Mouse (Mus musculus) gastrocnemius, postnatal 14 days (tissue): Measurements from ENCODE around the gene Rarg. TPM values are rescaled to one million over a fixed set of nuclear protein-coding genes. Genes with fewer than 3 reads are reported as not detected.

Experiments used
- DNase-seq: peaks from one replicate; pipeline ENCODE4 v3.0.0; 2021; ENCODE audit warnings: mixed read lengths
- intact Hi-C: fragments of 180-260 bp; cut with DNase I; formaldehyde crosslinking; loops from one replicate; pipeline ENCODE4 v1.15.1; 2025; ENCODE audit warnings: low total_unique reads
- total RNA-seq, 2 experiments: library from RNA; stranded (reverse); gene quantifications; 2 replicates each; pipeline ENCODE4 v1.2.3; 2021

The Rarg gene
- total RNA-seq, 2 experiments from 2014 or later: 12.9 to 13.2 TPM

- intact Hi-C loops: no loop called here
- DNase-seq: no peak
Measured at GRCm38 (mm10) chr15:102262582-102262981, 5.3 kb upstream of the Rarg start.

- intact Hi-C loops: no loop called here
- DNase-seq: no peak
Measured at GRCm38 (mm10) chr15:102258581-102259253, 1.4 kb upstream of the Rarg start.

GRCm38 (mm10) chr15:102258076-102258470, 756 bp upstream of the Rarg start:
- intact Hi-C loops: no loop called here
- peak; percentile 63 for DNase-seq

GRCm38 (mm10) chr15:102256431-102257201, 701 bp downstream of the Rarg start:
- intact Hi-C loops: no loop called here
- DNase-seq: no peak

DNA sequence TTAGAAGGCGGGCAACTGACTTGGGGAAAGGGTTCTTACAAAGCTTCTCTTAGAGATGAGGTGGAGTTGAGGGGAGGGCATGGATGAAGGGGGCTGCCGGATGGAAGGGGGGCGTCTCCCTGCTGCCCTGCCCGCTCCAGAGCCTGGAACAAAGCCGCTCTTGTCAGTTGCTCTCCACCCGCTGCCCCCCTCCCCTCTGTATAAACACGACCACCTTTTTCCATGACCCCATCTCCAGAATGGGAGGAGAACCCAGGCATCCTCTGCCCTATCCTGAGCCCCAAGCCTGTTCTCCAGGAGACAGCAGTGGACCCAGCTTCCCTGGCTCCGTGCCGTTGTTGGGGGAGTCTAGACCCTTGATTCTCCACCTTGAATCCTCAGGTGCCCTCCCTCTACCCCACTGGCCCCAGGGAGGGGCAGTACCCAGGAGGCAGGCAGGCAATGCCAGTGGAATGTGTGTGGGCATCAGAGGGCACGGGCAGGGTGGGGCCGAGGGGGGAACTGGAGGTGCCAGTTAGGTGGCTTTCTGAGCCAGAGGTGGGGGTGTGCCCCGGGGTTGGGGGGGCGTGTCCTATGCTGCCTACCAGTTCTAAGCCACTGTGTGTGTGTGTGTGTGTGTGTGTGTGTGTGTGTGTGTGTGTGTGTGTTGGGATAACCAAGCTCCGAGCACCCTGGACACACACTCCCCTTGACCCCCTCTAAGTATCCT, 1.6 kb downstream of the Rarg start:
- no peak for DNase-seq
- intact Hi-C loops: no loop called here

DNA sequence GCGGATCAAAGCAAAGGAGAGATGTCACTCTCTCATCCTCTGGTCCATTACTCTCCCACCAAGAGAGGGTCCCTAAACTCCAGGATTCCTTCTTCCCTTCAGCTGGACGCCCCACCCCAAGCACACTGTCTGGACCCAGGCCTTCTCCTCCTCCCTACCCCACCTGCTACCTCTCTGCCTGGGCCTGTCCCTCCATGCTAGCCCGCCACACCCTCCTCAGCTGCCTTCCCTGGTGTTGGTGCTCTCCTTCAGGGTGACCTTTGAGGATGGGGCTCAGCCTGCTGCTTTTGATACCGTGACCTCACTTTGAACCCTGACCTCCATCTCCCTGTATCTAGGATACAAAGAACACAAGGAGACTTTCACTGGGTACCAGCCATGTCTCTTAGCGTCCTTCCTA, 6.8 kb downstream of the Rarg start:
- DNase-seq: no peak
- intact Hi-C loops: no loop called here

GRCm38 (mm10) chr15:102249967-102250366, 7.3 kb downstream of the Rarg start:
- no peak for DNase-seq
- intact Hi-C loops: no loop called here

DNA sequence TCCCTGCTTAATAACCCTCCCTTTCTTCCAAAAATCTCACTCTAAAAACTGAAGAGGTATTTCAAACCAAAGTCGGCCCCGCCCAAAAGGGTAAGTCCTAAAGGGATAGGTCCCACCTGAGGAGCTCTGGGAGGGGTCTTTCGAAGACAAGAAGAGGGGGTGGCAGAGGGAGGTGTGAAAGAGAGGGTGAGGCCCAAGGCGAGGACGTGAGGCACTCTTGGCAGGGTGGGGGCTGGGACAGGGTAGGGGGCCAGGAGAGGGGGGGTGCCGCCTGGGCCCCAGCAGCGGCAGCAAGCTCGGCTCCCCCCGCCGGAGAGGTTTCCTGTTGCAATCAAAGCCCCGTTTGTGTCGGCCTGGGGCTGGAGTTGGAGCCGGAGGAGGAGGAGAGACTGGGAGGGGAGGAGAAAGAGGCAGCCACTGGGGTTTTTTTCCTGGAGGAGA, 8.0 kb downstream of the Rarg start:
- intact Hi-C loops: no loop called here
- DNase-seq: peak; percentile 54

- intact Hi-C loops: no loop called here
- DNase-seq: no peak
Measured at GRCm38 (mm10) chr15:102248812-102249191, 8.5 kb downstream of the Rarg start.

- no peak for DNase-seq
- intact Hi-C loops: no loop called here
Measured at GRCm38 (mm10) chr15:102248131-102248811, 9.0 kb downstream of the Rarg start.

GRCm38 (mm10) chr15:102247252-102248130, 9.8 kb downstream of the Rarg start:
- intact Hi-C loops: no loop called here
- DNase-seq: peak; percentile 79

DNA sequence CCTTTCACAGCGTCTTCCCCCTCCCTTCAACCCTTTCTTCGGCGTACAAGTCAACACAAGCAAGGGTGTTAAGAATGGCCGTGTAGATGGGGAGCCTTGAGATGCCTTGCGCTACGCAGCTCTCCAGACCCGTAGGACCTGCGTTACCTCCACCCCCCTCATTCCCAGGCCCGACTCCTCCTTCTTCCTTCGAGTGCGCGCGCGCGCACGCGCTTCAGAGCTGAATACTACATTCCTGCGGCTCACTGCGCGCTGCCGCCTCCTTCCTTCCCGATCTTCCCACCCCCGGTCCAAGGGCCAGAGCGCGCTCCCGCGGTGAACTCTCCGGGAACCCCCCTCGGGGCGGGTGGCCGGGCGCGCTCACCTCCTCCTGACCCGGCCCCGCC, 10.5 kb downstream of the Rarg start:
- intact Hi-C loops: no loop called here
- DNase-seq: peak; percentile 98

GRCm38 (mm10) chr15:102245891-102246741, 11.2 kb downstream of the Rarg start:
- intact Hi-C loops: no loop called here
- DNase-seq: peak; percentile 76

DNA sequence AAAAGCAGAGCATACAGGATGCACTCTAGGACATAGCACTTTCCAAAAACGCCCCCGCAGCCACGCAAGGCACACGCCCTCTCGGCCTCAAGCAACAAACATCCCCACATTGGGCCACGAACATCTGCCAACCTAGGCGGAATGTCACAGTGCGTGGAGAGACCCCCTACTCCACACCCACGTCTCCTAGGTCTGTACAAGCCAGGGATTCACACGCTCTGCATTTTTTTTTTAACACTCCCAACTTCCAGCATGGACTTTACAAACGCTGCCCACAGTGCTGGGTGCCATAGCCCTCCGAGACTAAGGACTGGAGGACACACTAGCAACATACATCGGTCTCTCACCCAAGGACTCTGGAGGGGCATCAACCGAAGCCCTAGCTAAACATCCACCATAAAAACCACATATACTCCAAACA, 11.8 kb downstream of the Rarg start:
- peak; percentile 35 for DNase-seq
- intact Hi-C loops: no loop called here

DNA sequence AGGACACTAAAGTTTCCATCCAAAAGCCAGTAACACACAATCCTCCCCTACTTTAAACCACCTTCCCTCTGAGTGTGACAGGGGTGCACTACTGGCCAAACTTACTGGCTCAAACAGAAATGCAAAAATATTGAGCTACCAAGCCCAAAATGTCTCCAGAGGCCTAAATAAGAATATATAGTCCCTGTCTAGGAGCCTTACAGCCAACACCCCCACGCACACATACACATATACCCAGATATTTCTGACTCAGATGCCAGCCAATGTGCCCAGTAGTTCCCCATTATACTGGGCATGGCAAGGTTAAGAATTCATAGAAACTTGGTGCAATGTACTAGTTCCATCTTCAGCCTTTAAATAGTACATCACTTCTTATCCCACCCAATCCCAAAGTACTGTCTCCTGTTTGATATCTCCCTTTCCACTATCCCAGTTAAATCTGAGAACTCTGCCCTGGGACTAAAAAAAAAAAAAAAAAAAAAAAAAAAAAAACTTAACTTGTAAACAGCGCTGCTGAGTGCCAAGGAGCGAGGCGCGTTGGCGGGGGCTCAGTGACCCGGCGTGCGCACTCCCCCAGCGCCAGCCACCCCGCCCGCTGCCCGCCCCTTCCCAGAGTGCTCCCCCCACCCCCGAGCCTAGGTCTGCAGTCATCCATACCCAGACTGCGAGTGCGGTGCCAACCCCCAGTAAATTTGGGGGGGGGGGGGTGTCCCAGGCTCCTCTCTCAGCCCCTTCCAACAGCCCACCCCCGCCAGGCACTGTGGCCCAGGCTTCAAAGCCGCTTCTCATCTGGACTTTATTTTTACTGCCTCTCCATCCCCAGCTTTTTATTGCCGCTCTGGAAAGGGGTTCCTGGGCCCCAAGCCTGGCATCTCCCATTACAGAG, 12.8 kb downstream of the Rarg start:
- DNase-seq: peak; percentile 69
- intact Hi-C loops: loop anchor here (5.0 kb wide), 1 partner anchor 73 kb away; no protein-coding TSS in a partner anchor

DNA sequence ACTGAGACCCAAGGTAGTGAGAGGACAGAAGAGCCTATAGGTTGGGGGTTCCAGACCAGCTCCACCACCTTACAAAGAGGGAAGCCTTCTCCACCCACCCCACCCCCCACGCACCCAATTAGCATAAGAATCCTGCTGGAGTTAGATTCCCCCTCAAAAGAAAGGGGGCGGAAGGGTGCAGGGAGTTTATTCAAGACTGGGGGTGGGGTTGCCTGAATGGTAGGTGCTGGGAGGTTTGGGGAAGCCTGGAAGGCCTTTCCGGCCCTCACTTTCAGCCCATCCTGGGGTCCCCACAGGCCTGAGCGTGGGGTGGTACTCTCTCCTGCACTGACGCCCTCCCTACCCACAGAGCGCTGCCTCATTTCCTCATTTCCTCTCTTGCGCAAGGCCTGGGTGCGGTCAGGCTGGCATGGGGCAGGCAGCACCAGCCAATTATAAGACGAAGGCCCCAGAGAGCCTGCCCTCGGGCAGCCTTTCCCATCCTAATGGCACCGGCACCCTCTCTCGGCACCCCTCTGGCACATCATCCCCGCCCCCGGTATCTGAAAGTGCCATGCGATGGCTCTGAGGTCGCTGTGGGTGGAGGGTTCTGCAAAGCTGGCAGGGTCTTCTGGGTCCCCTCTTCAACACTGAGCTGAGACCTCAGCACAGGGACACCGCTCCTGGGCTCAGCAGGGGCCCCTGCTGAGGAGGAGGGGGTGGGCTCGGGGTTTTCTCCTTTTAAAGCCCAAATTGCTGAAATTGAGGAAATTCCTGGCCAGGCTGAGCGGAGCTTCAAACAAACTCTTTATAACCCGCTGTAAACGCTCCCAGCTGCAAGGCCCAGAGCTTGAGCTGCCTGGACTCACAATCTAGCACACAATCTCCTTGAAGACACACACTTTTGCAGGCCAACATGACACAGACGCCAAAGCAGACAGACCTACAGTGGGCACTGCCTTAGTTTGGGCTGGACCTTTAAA, 13.8 kb downstream of the Rarg start:
- intact Hi-C loops: loop anchor here (5.0 kb wide), 1 partner anchor 74 kb away; no protein-coding TSS in a partner anchor
- peak; percentile 49 for DNase-seq
